Mouse (Mus musculus) liver, adult (tissue): ENCODE results near the gene Add3.

ENCODE experiments used
- GATA4 ChIP-seq: IDR thresholded peaks from 2 replicates; pipeline ENCODE4 v1.6.1; 2014; ENCODE audit warnings: mild to moderate bottlenecking, low read length; ENCODE audit not compliant: insufficient replicate concordance

The Add3 gene

DNA sequence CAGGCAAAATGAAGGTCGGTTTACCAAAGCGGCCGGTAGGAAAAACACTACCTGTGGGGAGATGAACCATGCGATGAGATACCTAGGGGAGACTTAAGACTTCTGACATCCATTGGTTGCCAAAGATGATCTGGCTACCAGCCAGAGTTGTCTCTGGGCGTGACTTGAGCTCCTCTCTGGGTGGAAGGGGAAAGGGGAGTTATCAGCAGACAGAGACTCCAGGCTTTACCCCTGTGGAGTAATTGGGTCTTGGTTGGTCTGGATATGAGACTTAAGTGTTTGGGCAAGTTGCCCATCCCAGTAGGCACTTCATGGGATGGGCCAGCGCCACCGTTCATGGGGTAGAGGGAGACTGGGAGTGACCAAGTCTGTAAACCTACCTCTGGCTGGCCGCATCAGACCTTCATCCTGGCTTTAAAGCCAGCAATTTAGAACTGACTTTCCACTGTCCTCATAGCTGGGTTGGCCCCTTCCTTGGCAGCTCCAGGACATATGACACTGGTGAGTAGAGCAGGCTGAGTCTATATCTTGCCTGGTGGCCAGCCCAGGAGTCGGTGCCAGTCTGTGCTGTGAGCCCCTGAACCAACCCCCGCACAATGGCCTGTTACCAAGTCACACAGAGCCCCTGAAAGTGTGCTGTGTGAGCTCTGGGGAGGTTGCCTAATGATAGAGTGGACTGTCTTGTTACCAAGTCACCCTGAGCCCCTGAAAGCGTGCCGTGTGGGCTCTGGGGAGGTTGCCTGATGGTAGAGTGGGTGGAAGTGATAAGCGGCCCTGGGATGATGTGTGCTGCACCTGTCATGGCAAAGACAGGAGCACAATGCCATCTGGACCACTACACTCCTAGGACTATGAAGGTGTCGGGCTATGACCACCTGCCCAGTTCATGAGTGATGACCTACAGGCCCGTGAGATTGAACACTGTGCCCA is 117.7 kb downstream of the Add3 start:
- no peak for TF ChIP-seq GATA4

DNA sequence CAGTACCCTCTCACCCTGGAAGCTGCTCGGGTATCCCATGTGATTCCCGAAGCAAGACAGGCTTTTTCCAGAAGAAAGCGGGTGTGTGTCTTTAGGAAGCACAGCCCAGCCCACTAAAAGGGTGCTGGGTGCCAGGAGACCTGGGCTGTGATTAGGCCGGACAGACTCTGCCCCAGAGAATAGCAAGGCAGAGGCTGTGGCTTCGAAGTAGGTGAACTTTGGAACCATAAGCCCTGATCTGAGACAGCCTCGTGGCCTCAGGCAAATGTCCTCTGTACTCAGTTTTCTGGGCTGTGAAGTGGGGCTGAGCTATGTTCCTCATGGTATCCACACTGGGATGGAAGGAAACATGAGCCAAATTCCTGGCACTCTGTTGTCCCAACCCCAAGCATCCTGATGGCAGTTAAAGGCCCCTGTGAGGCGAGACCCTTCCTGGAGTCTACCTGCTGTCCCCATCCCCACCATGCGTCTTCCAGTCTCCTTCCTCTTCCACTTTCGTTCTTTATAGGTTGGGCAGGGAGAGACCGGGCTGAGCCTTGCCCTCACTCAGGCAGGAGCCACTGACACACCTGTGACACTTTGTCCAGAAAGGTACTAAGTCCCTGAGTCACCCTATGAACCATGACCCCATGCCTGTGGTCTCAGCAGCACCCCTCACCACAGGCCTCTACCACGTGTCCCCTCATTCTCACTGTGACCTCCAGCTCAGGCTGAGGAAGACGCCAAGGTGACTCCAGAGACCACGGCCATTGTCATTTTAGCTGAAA is 118.7 kb downstream of the Add3 start:
- no peak for TF ChIP-seq GATA4

DNA sequence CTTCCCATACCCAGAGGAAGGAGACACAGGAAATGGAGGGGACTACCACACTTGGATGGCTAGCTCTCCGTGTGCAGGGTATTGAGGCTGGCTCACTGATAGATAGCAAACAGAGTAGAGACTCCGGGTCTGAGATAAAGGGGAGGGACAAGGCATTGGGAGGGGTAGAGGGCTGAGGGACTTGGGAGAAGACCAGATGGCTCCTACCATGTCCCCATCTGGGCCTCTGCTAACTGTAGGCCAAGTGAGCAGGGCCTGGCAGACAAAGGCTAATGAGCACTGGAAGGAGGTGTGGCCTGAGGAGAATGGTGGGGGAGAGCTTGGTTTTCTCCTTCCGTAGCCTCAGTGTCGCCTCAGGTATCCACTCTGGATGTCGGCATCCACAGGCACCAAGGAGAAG is 119.3 kb downstream of the Add3 start:
- no peak for TF ChIP-seq GATA4

DNA sequence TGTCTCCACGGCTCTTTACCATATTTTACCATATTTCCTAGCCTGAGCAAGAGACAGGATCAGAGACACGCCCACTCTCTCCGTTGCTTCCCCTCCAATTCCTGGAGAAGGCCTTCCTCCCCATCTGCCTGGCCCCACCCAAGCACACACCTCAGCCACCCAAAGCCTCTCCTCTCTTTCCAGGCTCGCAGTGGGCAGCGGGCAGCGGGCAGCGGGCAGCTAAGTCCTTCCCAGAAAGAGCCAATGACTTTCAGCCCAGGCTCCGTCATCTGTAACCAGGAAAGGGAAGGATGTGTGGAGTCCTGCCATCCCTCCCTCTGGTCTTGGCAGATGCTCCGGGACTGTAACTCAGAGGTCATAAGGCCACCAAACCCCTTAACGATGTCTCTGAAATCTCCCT is 120.0 kb downstream of the Add3 start:
- no peak for TF ChIP-seq GATA4

DNA sequence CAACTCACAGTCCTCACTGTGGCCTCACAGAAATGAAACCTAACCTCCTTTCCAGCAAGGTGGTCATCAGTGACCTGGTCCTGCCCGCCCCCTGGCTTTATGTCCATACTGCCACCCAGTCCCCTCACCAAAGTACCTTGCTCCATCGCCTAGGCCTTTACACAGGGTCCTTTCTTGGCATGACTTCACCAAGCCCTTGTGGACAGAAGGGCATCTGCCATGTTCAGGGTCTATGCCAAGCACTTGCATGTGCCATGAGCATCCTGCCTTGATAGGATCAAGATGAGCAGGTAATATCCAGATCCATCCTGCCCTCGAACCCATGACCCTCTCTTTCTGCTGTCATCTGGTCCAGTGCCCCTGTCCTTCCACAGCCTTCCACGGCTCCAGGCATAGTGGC is 120.6 kb downstream of the Add3 start:
- no peak for TF ChIP-seq GATA4

DNA sequence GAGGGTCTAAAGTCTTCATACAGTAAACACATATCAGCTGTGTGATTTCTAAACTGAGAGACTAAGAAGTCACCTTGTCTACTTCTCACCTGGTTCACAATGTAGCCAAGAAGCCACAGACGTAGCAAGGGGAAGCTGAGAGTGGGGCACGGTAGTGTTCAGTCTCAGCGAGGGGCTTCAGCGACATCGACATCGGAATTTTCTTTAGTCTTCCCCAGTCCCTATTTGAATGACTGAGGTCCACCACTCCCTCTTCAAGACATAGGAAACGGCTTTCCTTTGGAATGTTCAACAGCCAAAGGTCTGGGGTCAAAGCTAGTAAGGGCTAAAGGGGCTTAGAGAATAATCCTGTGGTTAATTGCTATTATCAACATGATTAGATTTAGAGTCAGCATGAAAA is 121.8 kb downstream of the Add3 start:
- no peak for TF ChIP-seq GATA4

DNA sequence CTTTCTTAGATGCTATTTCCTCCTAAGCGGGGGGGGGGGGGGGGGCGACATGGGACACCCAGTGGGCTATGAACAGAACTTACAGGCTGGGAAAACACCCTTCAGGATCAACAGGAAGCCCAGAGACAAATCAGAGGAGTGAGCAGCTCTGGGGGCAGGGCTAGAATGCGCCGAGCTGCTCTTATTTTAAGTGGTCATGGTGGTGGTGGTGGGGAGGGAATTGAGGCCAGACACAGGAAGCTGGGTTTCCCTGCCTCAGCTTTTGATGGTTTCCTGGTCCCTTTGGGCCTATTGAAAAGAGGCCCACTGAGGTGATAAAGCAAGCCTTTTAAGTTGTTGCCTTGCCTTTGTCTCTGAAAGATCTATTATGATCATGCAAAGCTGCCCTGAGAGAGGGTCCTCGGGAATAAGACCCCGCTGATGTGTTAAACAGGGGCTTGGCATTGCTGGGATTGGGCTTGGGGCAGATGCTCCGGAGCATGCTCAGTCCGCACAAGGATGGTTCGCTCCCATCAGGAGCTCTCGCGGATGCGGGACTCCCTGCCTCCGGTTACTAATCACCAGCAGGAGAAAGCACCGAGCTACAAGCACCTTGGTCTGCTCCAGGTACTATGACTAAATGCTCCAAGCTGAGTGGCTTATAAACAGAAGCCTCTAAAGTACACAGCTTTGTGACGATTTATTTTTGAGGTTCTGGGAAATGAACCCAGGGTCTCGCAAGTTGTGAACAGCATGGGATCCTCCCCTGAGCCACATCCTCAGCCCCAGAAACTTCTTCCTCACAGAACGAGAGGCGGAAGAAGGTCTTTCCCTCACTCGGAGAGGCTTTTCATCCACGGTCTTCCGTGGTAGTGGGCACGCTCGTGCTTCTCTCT is 123.9 kb downstream of the Add3 start:
- no peak for TF ChIP-seq GATA4

DNA sequence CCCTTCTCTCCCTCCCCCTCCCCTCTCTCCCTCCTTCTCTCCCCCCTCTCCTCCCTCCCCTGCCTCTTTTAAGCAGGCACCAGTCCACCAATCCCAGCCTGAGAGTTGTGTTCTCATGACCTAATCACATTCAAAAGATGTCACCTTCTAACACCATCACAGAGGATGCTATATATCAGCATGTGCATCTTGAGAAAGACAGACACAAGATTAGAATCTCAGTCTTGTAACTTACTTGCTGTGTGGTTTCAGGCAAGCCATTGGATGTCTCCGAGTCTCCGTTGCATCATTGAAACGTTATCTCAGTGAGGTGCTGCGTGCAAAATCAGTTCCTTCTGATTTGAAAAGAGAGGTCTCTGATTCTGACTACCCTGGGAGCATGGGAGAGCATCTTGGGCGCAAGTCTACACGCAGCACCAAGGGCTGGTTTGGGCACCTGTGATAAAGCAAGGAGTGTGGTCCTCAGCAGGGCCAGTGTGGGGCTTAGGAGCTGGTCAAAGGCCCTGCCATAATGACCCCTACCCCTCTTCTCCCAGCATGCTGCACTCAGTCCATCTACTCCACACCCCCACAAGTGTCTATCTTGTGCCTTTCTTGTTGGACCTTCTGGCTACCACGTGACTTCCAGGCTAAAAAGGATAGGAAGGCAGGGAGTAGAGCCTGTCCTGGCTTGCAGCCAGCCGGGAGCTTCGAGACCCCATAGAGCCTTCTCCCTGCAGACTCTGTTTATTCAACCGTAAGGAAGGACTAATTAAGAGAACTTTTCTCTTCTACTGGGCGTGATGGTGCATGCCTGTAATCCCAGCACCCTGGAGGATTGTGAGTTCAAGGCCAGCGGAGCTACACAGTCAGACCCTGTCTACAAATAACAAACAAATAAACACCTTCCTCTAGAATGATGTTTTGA is 124.8 kb downstream of the Add3 start:
- no peak for TF ChIP-seq GATA4

DNA sequence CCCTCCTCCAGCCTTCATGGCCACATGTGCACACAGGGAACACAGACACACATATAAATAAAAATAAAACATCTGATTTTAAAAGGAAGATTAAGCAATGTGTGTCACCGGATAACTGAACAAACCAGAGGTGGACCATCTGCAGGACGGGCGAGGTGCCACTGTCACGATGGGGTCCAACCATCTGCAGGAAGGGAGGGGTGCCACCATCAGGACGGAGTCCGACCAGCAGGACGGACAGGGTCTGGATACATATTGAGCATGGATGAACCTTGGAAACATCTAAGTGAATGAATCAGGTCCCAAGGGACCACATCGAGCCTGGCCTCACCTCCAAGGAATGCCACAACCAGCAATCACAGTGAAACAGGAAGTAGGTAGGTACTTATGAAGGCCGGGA is 127.1 kb downstream of the Add3 start:
- no peak for TF ChIP-seq GATA4

DNA sequence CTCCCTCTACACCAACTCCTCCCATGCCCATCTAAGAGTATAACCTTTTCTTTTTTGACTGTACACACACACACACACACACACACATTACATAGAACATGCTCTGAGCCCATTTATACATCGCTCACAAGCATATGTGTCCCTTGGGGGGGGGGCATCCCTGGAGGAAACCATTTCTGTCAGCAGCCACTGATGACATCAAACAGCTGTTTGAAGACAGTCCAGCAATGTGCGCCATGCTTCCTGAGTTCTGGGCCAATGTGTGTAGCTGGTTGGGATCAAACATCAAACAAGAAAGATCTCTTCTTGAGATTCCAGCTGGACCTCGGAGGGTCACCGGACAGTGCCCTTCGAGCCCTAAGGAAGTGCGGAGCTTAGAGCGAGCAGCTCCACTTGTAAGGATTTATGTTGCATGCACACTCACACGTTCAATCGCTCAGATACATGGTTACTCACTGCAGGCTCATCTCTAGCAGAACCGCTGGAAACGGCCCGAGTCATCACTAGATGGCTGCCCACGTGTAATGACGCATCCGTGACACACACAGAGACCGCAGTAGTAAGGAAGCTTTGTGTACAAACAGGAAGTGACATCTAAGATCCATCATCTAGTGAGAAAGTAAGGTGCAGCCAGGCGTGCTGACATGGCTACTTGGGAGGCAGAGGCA is 132.9 kb downstream of the Add3 start:
- no peak for TF ChIP-seq GATA4

DNA sequence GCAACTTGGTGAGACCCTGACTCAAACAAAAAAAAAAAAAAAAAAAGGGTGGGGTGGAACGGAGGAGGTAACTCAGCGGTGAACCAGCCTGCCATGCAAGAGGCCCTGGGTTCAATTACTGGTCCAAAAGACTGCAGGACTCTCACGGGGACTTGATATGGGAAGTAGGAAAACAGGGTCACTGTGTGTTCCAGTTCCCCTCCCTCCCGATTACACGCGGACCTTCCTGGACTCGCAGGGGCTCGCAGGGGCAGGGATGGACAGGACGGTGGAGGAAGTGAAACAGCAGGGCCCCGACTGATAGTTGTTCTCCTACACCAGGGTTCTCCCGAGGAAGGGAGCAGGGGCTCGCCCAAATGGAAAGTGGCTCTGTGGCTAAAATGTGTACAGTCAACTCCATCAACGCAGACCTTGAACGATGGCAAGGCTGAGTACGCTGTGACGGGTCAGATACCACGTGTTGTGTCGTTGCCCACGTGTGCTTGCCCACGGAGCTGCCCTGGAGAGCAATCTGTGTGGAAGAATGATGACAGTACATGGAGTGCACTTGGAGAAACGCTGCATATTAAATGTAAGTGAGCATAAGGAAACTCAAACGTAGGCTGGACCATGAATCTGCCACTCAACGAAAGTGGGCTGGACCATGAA is 133.7 kb downstream of the Add3 start:
- no peak for TF ChIP-seq GATA4

DNA sequence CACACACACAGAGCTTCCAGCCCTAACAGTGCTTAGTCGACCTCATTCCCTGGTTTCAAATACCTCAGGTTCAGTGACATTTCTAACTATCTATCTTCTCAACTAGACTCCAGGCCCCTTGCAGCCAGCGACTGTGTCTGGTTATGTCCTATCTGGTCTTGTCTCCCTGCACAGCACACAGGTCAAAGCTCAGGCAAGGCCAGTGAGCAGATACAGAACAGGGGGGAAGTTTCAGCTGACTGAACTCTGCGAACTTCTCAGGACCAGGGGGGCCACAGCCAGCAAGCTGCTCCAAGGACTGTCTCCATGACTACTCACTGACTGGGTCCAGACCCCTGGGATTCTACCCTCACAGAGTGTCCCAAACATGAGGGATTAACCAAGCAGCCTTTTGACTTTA is 135.0 kb downstream of the Add3 start:
- TF ChIP-seq GATA4 = no peak
